Mouse (Mus musculus) stomach, embryonic 14.5 days (tissue): ENCODE measurements around the gene Rab4a. TPM values are rescaled to one million over a fixed set of nuclear protein-coding genes. Genes with fewer than 3 reads are reported as not detected.

Experiments used
- polyA plus RNA-seq: library from polyadenylated mRNA; unstranded; fragments of >200 nt; fragmentation: Nextera tagmentation; extraction: Ambion mirVana; gene quantifications from 2 replicates; pipeline ENCODE4 v1.2.1, GENCODE M21; 2014

Gene Rab4a
- polyA plus RNA-seq, 1 experiment from 2014 or later, result 52.6 TPM

Other genes with a start within 250 kb of the Rab4a start
- gene Rhou, start 152.1 kb upstream of the Rab4a start, polyA plus RNA-seq, result 10.8 and 11.7 TPM in 2 replicates
- gene Ccsap, start 54.2 kb downstream of the Rab4a start, polyA plus RNA-seq, result 3.6 and 4.6 TPM in 2 replicates
- 4.1 and 7.8 TPM in 2 replicates for gene Acta1, start 88.8 kb downstream of the Rab4a start, polyA plus RNA-seq
- 38.4 and 44.8 TPM in 2 replicates for gene Nup133, start 143.3 kb downstream of the Rab4a start, polyA plus RNA-seq
- gene Abcb10, start 177.1 kb downstream of the Rab4a start, polyA plus RNA-seq, result 23.8 and 24.5 TPM in 2 replicates
- 43.8 and 50.4 TPM in 2 replicates for gene Taf5l, start 215.4 kb downstream of the Rab4a start, polyA plus RNA-seq
- gene Urb2, start 215.5 kb downstream of the Rab4a start, polyA plus RNA-seq, result 7.3 and 8.0 TPM in 2 replicates